Mouse (Mus musculus) frontal cortex, postnatal 14 days (tissue): ENCODE data around the gene Olfr1502.
"Not testable (repeated sequence)": the region's sequence is repeated elsewhere in the genome, so short reads cannot be mapped to it uniquely, and the experiment has no call there.

Experiments
- DNase-seq, 2 experiments: peaks; one replicate each; pipeline ENCODE4 v3.0.0; 2022; ENCODE audit warnings: low spot score in 2 of 2

Olfr1502 gene

DNA sequence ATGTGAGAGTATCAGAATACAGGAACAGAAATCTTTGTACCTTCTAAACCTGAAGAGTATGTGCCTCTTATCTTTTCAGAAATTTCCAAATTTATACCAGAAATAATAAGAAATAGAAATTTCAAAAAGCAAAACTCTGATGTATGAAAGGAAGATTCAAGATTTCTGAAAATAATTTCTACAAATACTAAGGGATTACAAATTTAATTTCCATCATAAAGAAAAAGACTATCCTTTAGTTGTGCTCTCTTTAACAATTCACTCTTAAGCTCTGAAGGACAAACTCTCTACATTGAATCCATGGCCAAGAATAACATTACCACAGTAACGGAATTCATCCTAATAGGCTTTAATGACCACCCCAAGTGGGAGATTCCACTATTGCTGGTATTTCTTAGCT is at the start of gene Olfr1502:
Gene Olfr1502 (plus strand): TSS at position 301 of the 400 bp plus-strand sequence.
- DNase-seq = no peak

GRCm38 (mm10) chr19:13812823-13813222 is 48.8 kb upstream of the Olfr1502 start:
- DNase-seq = no peak

GRCm38 (mm10) chr19:13818827-13819226 is 42.8 kb upstream of the Olfr1502 start:
- no peak for DNase-seq

DNA sequence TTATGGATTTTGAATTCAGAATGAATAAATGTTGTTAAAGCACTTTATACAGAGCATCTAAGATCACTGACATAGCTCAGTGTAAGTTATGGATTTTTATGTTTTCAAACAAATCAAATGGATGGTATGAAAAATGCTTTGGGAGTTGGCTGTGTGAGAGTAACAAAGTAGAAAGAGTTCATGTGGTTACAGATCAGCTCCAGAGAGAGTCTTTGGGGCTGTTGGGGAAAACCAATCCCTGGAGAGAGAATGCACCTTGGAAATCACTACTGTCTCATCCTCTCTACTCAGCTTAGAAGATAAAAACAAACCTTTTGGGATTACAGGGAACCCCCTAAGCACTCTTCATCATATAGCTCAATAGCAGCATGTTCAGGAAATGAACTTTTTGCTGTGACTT is 42.2 kb upstream of the Olfr1502 start, which contains the start of gene Olfr1499:
Gene Olfr1499 (minus strand): TSS at position 101 of the 400 bp plus-strand sequence.
- no peak for DNase-seq

GRCm38 (mm10) chr19:13820847-13821246 is 40.7 kb upstream of the Olfr1502 start:
- DNase-seq = no peak

- no peak for DNase-seq
Observed at GRCm38 (mm10) chr19:13828447-13828846, 33.1 kb upstream of the Olfr1502 start.

GRCm38 (mm10) chr19:13830388-13830787 is 31.2 kb upstream of the Olfr1502 start, which contains the start of gene Olfr1500:
Gene Olfr1500, minus strand, starts transcription at chr19:13830488.
- no peak for DNase-seq

- not testable (repeated sequence) for DNase-seq
Observed at GRCm38 (mm10) chr19:13850592-13850991, 11.0 kb upstream of the Olfr1502 start, which contains the start of gene Olfr1501. Gene Olfr1501, minus strand, starts transcription at chr19:13850692.

- no peak for DNase-seq
Observed at GRCm38 (mm10) chr19:13897828-13898227, 36.2 kb downstream of the Olfr1502 start, which contains the start of gene Olfr1504. Gene Olfr1504, minus strand, starts transcription at chr19:13897928.
